Mouse (Mus musculus) heart, embryonic 11.5 days (tissue): ENCODE results near the gene Zdbf2. TPM values are rescaled to one million over a fixed set of nuclear protein-coding genes. Genes with fewer than 3 reads are reported as not detected.
"Not testable (repeated sequence)": the region's sequence is repeated elsewhere in the genome, so short reads cannot be mapped to it uniquely, and the experiment has no call there.

Experiments
- ATAC-seq: fragments of 200-750 bp; cut with Nextera tagmentation; replicated peaks from 2 replicates; pipeline ENCODE4 v1.8.0; 2017; ENCODE audit warnings: moderate library complexity; ENCODE audit not compliant: insufficient number of reproducible peaks, low FRiP score, low TSS enrichment
- H3K27ac ChIP-seq: fragments of 300-500 bp; sonication (generic); 2 replicates; pipeline ENCODE4 v1.5.1; 2014; ENCODE audit warnings: mild to moderate bottlenecking, low read depth, low read length
- H3K27me3 ChIP-seq: fragments of 300-500 bp; sonication (generic); 2 replicates; pipeline ENCODE4 v1.6.1; 2014; ENCODE audit warnings: mild to moderate bottlenecking, low read length, mixed read lengths; ENCODE audit not compliant: control insufficient read depth, insufficient read depth
- H3K36me3 ChIP-seq: fragments of 300-500 bp; sonication (generic); 2 replicates; pipeline ENCODE4 v1.6.1; 2014; ENCODE audit warnings: mild to moderate bottlenecking, low read length, moderate library complexity, mixed read lengths; ENCODE audit not compliant: control insufficient read depth, insufficient read depth
- H3K4me1 ChIP-seq: fragments of 300-500 bp; sonication (generic); 2 replicates; pipeline ENCODE4 v1.6.1; 2014; ENCODE audit warnings: low read length; ENCODE audit not compliant: control insufficient read depth, insufficient read depth
- H3K4me2 ChIP-seq: fragments of 300-500 bp; sonication (generic); 2 replicates; pipeline ENCODE4 v1.6.1; 2014; ENCODE audit warnings: mild to moderate bottlenecking, moderate library complexity
- H3K4me3 ChIP-seq: fragments of 300-500 bp; sonication (generic); 2 replicates; pipeline ENCODE4 v1.5.1; 2014; ENCODE audit warnings: low read depth, low read length
- H3K9ac ChIP-seq: fragments of 300-500 bp; sonication (generic); 2 replicates; pipeline ENCODE4 v1.6.1; 2014; ENCODE audit warnings: mild to moderate bottlenecking, low read depth, low read length, moderate library complexity
- H3K9me3 ChIP-seq: fragments of 300-500 bp; sonication (generic); replicated peaks from 2 replicates; pipeline ENCODE4 v1.6.1; 2016; ENCODE audit warnings: low read length; ENCODE audit not compliant: control insufficient read depth
- WGBS: fragments of 180-500 bp; shearing (Covaris S2); extraction: QIAGEN DNeasy Blood & Tissue Kit; methylation state at CpG from one replicate; pipeline ENCODE4 v1.1.7; 2014; ENCODE audit not compliant: insufficient replicate concordance; 5-methylcytosine and 5-hydroxymethylcytosine counted together
- polyA plus RNA-seq: library from polyadenylated mRNA; unstranded; fragments of >200 nt; fragmentation: Nextera tagmentation; extraction: Ambion mirVana; gene quantifications from 2 replicates; pipeline ENCODE4 v1.2.1, GENCODE M21; 2014

The Zdbf2 gene
- polyA plus RNA-seq, 1 experiment from 2014 or later: 9.8 TPM

GRCm38 (mm10) chr1:63272125-63272675, 865 bp upstream of the Zdbf2 start:
- no peaks in the 10 kb centered on the region for H3K36me3 ChIP-seq
- no peak for ATAC-seq
- H3K4me2 ChIP-seq: no peak overlapping the region; the same call in 1 of the 2 replicates
- H3K27me3 ChIP-seq: peaks cover 45% of the 10 kb centered on the region
- no peaks in the 10 kb centered on the region for H3K4me1 ChIP-seq
- H3K9ac ChIP-seq: no peak overlapping the region
- H3K9me3 ChIP-seq: no peaks in the 10 kb centered on the region
- H3K27ac ChIP-seq: no peak overlapping the region
- peak overlapping the region; percentile 64; the same call in 1 of the 2 replicates for H3K4me3 ChIP-seq
- WGBS: 27% methylated on average over 8 of the region's 8 CpGs

- no peaks in the 10 kb centered on the region for H3K36me3 ChIP-seq
- ATAC-seq: 0 out of 2 replicates have a peak, but pooled peaks have one; percentile 14
- peak overlapping the region; percentile 78 for H3K27ac ChIP-seq
- WGBS: under 1% methylated on average over 65 of the region's 89 CpGs
- peak overlapping the region; percentile 83 for H3K9ac ChIP-seq
- H3K4me1 ChIP-seq: no peaks in the 10 kb centered on the region
- H3K4me3 ChIP-seq: peak overlapping the region; percentile 64
- no peaks in the 10 kb centered on the region for H3K9me3 ChIP-seq
- H3K4me2 ChIP-seq: peak overlapping the region; percentile 70
- peaks cover 48% of the 10 kb centered on the region for H3K27me3 ChIP-seq
Observed at GRCm38 (mm10) chr1:63273339-63273951, 380 bp downstream of the Zdbf2 start.

- no peak for ATAC-seq
- H3K9ac ChIP-seq: peak overlapping the region; percentile 83
- no peaks in the 10 kb centered on the region for H3K4me1 ChIP-seq
- H3K9me3 ChIP-seq: no peaks in the 10 kb centered on the region
- WGBS: 13% methylated on average over 19 of the region's 19 CpGs
- peaks cover 43% of the 10 kb centered on the region for H3K27me3 ChIP-seq
- H3K4me3 ChIP-seq: peak overlapping the region; percentile 64
- H3K4me2 ChIP-seq: peak overlapping the region; percentile 70
- H3K27ac ChIP-seq: no peak overlapping the region
- H3K36me3 ChIP-seq: no peaks in the 10 kb centered on the region
Observed at GRCm38 (mm10) chr1:63274046-63274730, 1.1 kb downstream of the Zdbf2 start.

GRCm38 (mm10) chr1:63278106-63278505, 5.0 kb downstream of the Zdbf2 start:
- no peak for ATAC-seq
- WGBS: 24% methylated on average over 5 of the region's 5 CpGs
- no peaks in the 10 kb centered on the region for H3K4me1 ChIP-seq

GRCm38 (mm10) chr1:63293965-63294364, 20.9 kb downstream of the Zdbf2 start:
- no peaks in the 10 kb centered on the region for H3K36me3 ChIP-seq
- H3K27ac ChIP-seq: no peak overlapping the region
- 48% methylated on average over 7 of the region's 7 CpGs for WGBS
- H3K4me1 ChIP-seq: no peaks in the 10 kb centered on the region
- H3K27me3 ChIP-seq: no peaks in the 10 kb centered on the region
- no peak overlapping the region for H3K9ac ChIP-seq
- no peak for ATAC-seq
- H3K4me3 ChIP-seq: no peak overlapping the region
- H3K9me3 ChIP-seq: no peaks in the 10 kb centered on the region
- H3K4me2 ChIP-seq: no peak overlapping the region

More at GRCm38 (mm10) chr1:63278106-63278505, 5.0 kb downstream of the Zdbf2 start:
- Histone ChIP-seq H3K9ac (no peak overlapping the region), H3K9me3 (no peaks in the 10 kb centered on the region), H3K4me3 (no peak overlapping the region), H3K4me2 (no peak overlapping the region), H3K27ac (no peak overlapping the region), H3K27me3 (peaks cover 19% of the 10 kb centered on the region), H3K36me3 (no peaks in the 10 kb centered on the region)

- H3K4me1 ChIP-seq: peaks cover 3% of the 10 kb centered on the region; the same call in 1 of the 2 replicates
- H3K36me3 ChIP-seq: no peaks in the 10 kb centered on the region; the same call in 1 of the 2 replicates
- peak overlapping the region; percentile 25 for H3K4me3 ChIP-seq
- peaks cover 8% of the 10 kb centered on the region for H3K27me3 ChIP-seq
- no peaks in the 10 kb centered on the region for H3K9me3 ChIP-seq
- H3K27ac ChIP-seq: no peak overlapping the region
- no peak overlapping the region for H3K9ac ChIP-seq
- peak overlapping the region; percentile 65 for H3K4me2 ChIP-seq
- 43% methylated on average over 18 of the region's 18 CpGs for WGBS
- no peak for ATAC-seq
Observed at GRCm38 (mm10) chr1:63309661-63310060, 36.6 kb downstream of the Zdbf2 start.

- not testable (repeated sequence) for ATAC-seq, H3K27ac ChIP-seq, H3K9ac ChIP-seq, H3K27me3 ChIP-seq, H3K4me1 ChIP-seq, H3K4me2 ChIP-seq, H3K36me3 ChIP-seq, H3K9me3 ChIP-seq, H3K4me3 ChIP-seq
- WGBS: 34% methylated on average over 12 of the region's 12 CpGs
Observed at GRCm38 (mm10) chr1:63323565-63324132, 50.6 kb downstream of the Zdbf2 start.
